Mouse (Mus musculus) liver, postnatal 0 days (tissue): Measurements from ENCODE around the gene Tspear. TPM values are rescaled to one million over a fixed set of nuclear protein-coding genes. Genes with fewer than 3 reads are reported as not detected.
A peak's percentile ranks its signal among the peaks of the same experiment; 100 is the strongest.

Experiments used
- ATAC-seq: fragments of 200-750 bp; cut with Nextera tagmentation; 2 replicates; pipeline ENCODE4 v1.8.0; 2017; ENCODE audit warnings: mild to moderate bottlenecking, moderate library complexity
- DNase-seq: peaks from one replicate; pipeline ENCODE4 v3.0.0-alpha.2; 2016
- H3K27ac ChIP-seq: fragments of 300-500 bp; sonication (generic); 2 replicates; pipeline ENCODE4 v1.5.1; 2014; ENCODE audit warnings: antibody characterized with exemption, moderate library complexity, mild to moderate bottlenecking, low read depth
- H3K27me3 ChIP-seq: fragments of 300-500 bp; sonication (generic); 2 replicates; pipeline ENCODE4 v1.6.1; 2014; ENCODE audit warnings: low read length, control low read depth, mixed read lengths; ENCODE audit not compliant: insufficient read depth
- H3K36me3 ChIP-seq: fragments of 300-500 bp; sonication (generic); replicated peaks from 2 replicates; pipeline ENCODE4 v1.6.1; 2014; ENCODE audit warnings: mild to moderate bottlenecking, control low read depth, low read length, moderate library complexity, mixed read lengths; ENCODE audit not compliant: insufficient read depth
- H3K4me1 ChIP-seq: fragments of 300-500 bp; sonication (generic); 2 replicates; pipeline ENCODE4 v1.6.1; 2014; ENCODE audit warnings: antibody characterized with exemption, mild to moderate bottlenecking, control low read depth; ENCODE audit not compliant: insufficient read depth
- H3K4me2 ChIP-seq: fragments of 300-500 bp; sonication (generic); 2 replicates; pipeline ENCODE4 v1.6.1; 2014; ENCODE audit warnings: low read depth, mild to moderate bottlenecking, low read length, moderate library complexity, mixed read lengths
- H3K4me3 ChIP-seq: fragments of 300-500 bp; sonication (generic); 2 replicates; pipeline ENCODE4 v1.5.1; 2014; ENCODE audit warnings: low read depth, low read length
- H3K9ac ChIP-seq: fragments of 300-500 bp; sonication (generic); replicated peaks from 2 replicates; pipeline ENCODE4 v1.6.1; 2014; ENCODE audit warnings: mild to moderate bottlenecking, moderate library complexity
- H3K9me3 ChIP-seq: fragments of 300-500 bp; sonication (generic); 2 replicates; pipeline ENCODE4 v1.6.1; 2016; ENCODE audit warnings: mild to moderate bottlenecking, control low read depth, low read length, mixed read lengths
- CTCF ChIP-seq: sonication (generic); IDR thresholded peaks from 2 replicates; pipeline ENCODE4 v1.5.1; 2016; ENCODE audit warnings: antibody characterized with exemption, low read depth
- EP300 ChIP-seq: IDR thresholded peaks from 2 replicates; pipeline ENCODE4 v1.6.1; 2016; ENCODE audit warnings: antibody characterized with exemption, low read depth, mild to moderate bottlenecking
- WGBS: fragments of 180-500 bp; shearing (Covaris S2); extraction: QIAGEN DNeasy Blood & Tissue Kit; methylation state at CpG from one replicate; pipeline ENCODE4 v1.1.7; 2014; ENCODE audit not compliant: insufficient replicate concordance; 5-methylcytosine and 5-hydroxymethylcytosine counted together
- polyA plus RNA-seq: library from polyadenylated mRNA; unstranded; fragments of >200 nt; fragmentation: Nextera tagmentation; extraction: Ambion mirVana; gene quantifications from 2 replicates; pipeline ENCODE4 v1.2.1, GENCODE M21; 2015

Tspear gene
- polyA plus RNA-seq, 1 experiment from 2014 or later: 0.06 TPM

GRCm38 (mm10) chr10:77882553-77882952 lies 196.2 kb downstream of the Tspear start:
- H3K4me1 ChIP-seq: no peaks in the 10 kb centered on the region
- no peaks in the 10 kb centered on the region for H3K27me3 ChIP-seq
- no peak overlapping the region for H3K4me2 ChIP-seq
- WGBS: 74% methylated on average over 5 of the region's 5 CpGs
- H3K27ac ChIP-seq: no peak overlapping the region
- no peak for DNase-seq
- H3K9me3 ChIP-seq: no peaks in the 10 kb centered on the region
- H3K36me3 ChIP-seq: no peaks in the 10 kb centered on the region
- TF ChIP-seq EP300 (no peak), CTCF (peak; percentile 36)
- no peak overlapping the region for H3K9ac ChIP-seq
- no peak overlapping the region for H3K4me3 ChIP-seq
- ATAC-seq: no peak

GRCm38 (mm10) chr10:77886007-77886747 lies 199.8 kb downstream of the Tspear start:
- no peak overlapping the region for H3K4me2 ChIP-seq
- H3K27me3 ChIP-seq: no peaks in the 10 kb centered on the region
- TF ChIP-seq EP300 (no peak), CTCF (peak; percentile 37)
- 45% methylated on average over 12 of the region's 12 CpGs for WGBS
- H3K36me3 ChIP-seq: no peaks in the 10 kb centered on the region
- no peak overlapping the region for H3K9ac ChIP-seq
- no peak overlapping the region for H3K27ac ChIP-seq
- DNase-seq (no peak), ATAC-seq (no peak)
- no peak overlapping the region for H3K4me3 ChIP-seq
- no peaks in the 10 kb centered on the region for H3K9me3 ChIP-seq
- H3K4me1 ChIP-seq: no peaks in the 10 kb centered on the region

- H3K4me1 ChIP-seq: peaks cover 3% of the 10 kb centered on the region; the same call in 1 of the 2 replicates
- no peaks in the 10 kb centered on the region for H3K27me3 ChIP-seq
- no peak for TF ChIP-seq CTCF
- TF ChIP-seq EP300: no peak
- no peaks in the 10 kb centered on the region for H3K9me3 ChIP-seq
- no peaks in the 10 kb centered on the region for H3K36me3 ChIP-seq
- no peak for DNase-seq
- 78% methylated on average over 8 of the region's 8 CpGs for WGBS
- no peak overlapping the region for H3K4me3 ChIP-seq
- H3K9ac ChIP-seq: no peak overlapping the region
- no peak for ATAC-seq
- H3K4me2 ChIP-seq: no peak overlapping the region
- no peak overlapping the region for H3K27ac ChIP-seq
Observed at GRCm38 (mm10) chr10:77890987-77891565, 204.7 kb downstream of the Tspear start.

GRCm38 (mm10) chr10:77895562-77895961 lies 209.2 kb downstream of the Tspear start:
- H3K27me3 ChIP-seq: no peaks in the 10 kb centered on the region
- H3K27ac ChIP-seq: no peak overlapping the region
- no peak for TF ChIP-seq CTCF
- TF ChIP-seq EP300: no peak
- no peaks in the 10 kb centered on the region for H3K36me3 ChIP-seq
- no peak overlapping the region for H3K9ac ChIP-seq
- no peak overlapping the region for H3K4me2 ChIP-seq
- ATAC-seq (no peak), DNase-seq (no peak)
- no peak overlapping the region for H3K4me3 ChIP-seq
- H3K4me1 ChIP-seq: peaks cover 9% of the 10 kb centered on the region
- WGBS: 68% methylated on average over 5 of the region's 5 CpGs
- H3K9me3 ChIP-seq: no peaks in the 10 kb centered on the region

GRCm38 (mm10) chr10:77900126-77900525 lies 213.8 kb downstream of the Tspear start:
- peak; percentile 74 for ATAC-seq

GRCm38 (mm10) chr10:77900903-77901818 lies 214.8 kb downstream of the Tspear start:
- TF ChIP-seq CTCF (no peak), EP300 (no peak)
- WGBS: 75% methylated on average over 27 of the region's 27 CpGs
- peaks cover 9% of the 10 kb centered on the region for H3K4me1 ChIP-seq
- no peak for ATAC-seq
- peak overlapping the region; percentile 73 for H3K4me2 ChIP-seq
- H3K36me3 ChIP-seq: no peaks in the 10 kb centered on the region
- H3K27me3 ChIP-seq: peaks cover 6% of the 10 kb centered on the region; the same call in 1 of the 2 replicates
- H3K27ac ChIP-seq: peak overlapping the region; percentile 94
- H3K9ac ChIP-seq: peak overlapping the region; percentile 79
- H3K4me3 ChIP-seq: peak overlapping the region; percentile 64
- DNase-seq: no peak
- no peaks in the 10 kb centered on the region for H3K9me3 ChIP-seq

More at GRCm38 (mm10) chr10:77900126-77900525, 213.8 kb downstream of the Tspear start:
- Histone ChIP-seq H3K27me3 (peaks cover 6% of the 10 kb centered on the region; the same call in 1 of the 2 replicates), H3K9ac (no peak overlapping the region), H3K27ac (peak overlapping the region; percentile 94), H3K4me1 (peaks cover 9% of the 10 kb centered on the region), H3K4me2 (peak overlapping the region; percentile 73), H3K9me3 (no peaks in the 10 kb centered on the region), H3K36me3 (no peaks in the 10 kb centered on the region), H3K4me3 (peak overlapping the region; percentile 23; the same call in 1 of the 2 replicates)
- TF ChIP-seq CTCF (no peak), EP300 (peak; percentile 68)
- DNase-seq: peak; percentile 58
- 48% methylated on average over 7 of the region's 7 CpGs for WGBS
